Mouse (Mus musculus) intestine, embryonic 16.5 days (tissue): ENCODE measurements around the gene Vstm5. TPM values are rescaled to one million over a fixed set of nuclear protein-coding genes. Genes with fewer than 3 reads are reported as not detected.
A peak's percentile ranks its signal among the peaks of the same experiment; 100 is the strongest.

Experiments
- ATAC-seq: fragments of 200-750 bp; cut with Nextera tagmentation; 2 replicates; pipeline ENCODE4 v1.8.0; 2017; ENCODE audit warnings: moderate TSS enrichment, moderate library complexity
- H3K27ac ChIP-seq: fragments of 300-500 bp; sonication (generic); 2 replicates; pipeline ENCODE4 v1.5.1; 2014; ENCODE audit warnings: mild to moderate bottlenecking, low read length
- H3K27me3 ChIP-seq: fragments of 300-500 bp; sonication (generic); replicated peaks from 2 replicates; pipeline ENCODE4 v1.6.1; 2014; ENCODE audit warnings: low read length, control low read depth, mixed read lengths; ENCODE audit not compliant: control insufficient read depth, insufficient read depth
- H3K36me3 ChIP-seq: fragments of 300-500 bp; sonication (generic); 2 replicates; pipeline ENCODE4 v1.6.1; 2014; ENCODE audit warnings: low read length, control low read depth; ENCODE audit not compliant: control insufficient read depth, insufficient read depth
- H3K4me1 ChIP-seq: fragments of 300-500 bp; sonication (generic); 2 replicates; pipeline ENCODE4 v1.6.1; 2014; ENCODE audit warnings: low read length, control low read depth, mixed read lengths; ENCODE audit not compliant: control insufficient read depth, insufficient read depth
- H3K4me2 ChIP-seq: fragments of 300-500 bp; sonication (generic); 2 replicates; pipeline ENCODE4 v1.6.1; 2014; ENCODE audit warnings: low read depth, low read length, control low read depth
- H3K4me3 ChIP-seq: fragments of 300-500 bp; sonication (generic); 2 replicates; pipeline ENCODE4 v1.5.1; 2014; ENCODE audit warnings: mild to moderate bottlenecking, low read length
- H3K9ac ChIP-seq: fragments of 300-500 bp; sonication (generic); 2 replicates; pipeline ENCODE4 v1.6.1; 2014; ENCODE audit warnings: low read depth, low read length
- H3K9me3 ChIP-seq: fragments of 300-500 bp; sonication (generic); 2 replicates; pipeline ENCODE4 v1.6.1; 2016; ENCODE audit warnings: low read length, control low read depth; ENCODE audit not compliant: control insufficient read depth
- WGBS: fragments of 180-500 bp; shearing (Covaris S2); extraction: QIAGEN DNeasy Blood & Tissue Kit; methylation state at CpG from one replicate; pipeline ENCODE4 v1.1.7; 2014; 5-methylcytosine and 5-hydroxymethylcytosine counted together
- polyA plus RNA-seq: library from polyadenylated mRNA; unstranded; fragments of >200 nt; fragmentation: Nextera tagmentation; extraction: Ambion mirVana; gene quantifications from 2 replicates; pipeline ENCODE4 v1.2.1, GENCODE M21; 2015

Vstm5 gene
- polyA plus RNA-seq, 1 experiment from 2014 or later = 9.2 TPM

- ATAC-seq = peak; percentile 99
- under 1% methylated on average over 57 of the region's 57 CpGs for WGBS
- H3K9me3 ChIP-seq = no peaks in the 10 kb centered on the region
Observed at GRCm38 (mm10) chr9:15279649-15280490, 41.0 kb downstream of the Vstm5 start, which contains the start of gene Med17. Gene Med17 (minus strand): TSS chr9:15279931.

GRCm38 (mm10) chr9:15280491-15280879 is 41.6 kb downstream of the Vstm5 start:
- no peaks in the 10 kb centered on the region for H3K9me3 ChIP-seq
- H3K27me3 ChIP-seq = no peaks in the 10 kb centered on the region
- peaks cover 8% of the 10 kb centered on the region for H3K4me1 ChIP-seq
- H3K4me3 ChIP-seq = peak overlapping the region; percentile 94
- peaks cover 4% of the 10 kb centered on the region; the same call in 1 of the 2 replicates for H3K36me3 ChIP-seq
- H3K27ac ChIP-seq = peak overlapping the region; percentile 14
- H3K9ac ChIP-seq = peak overlapping the region; percentile 98
- peak overlapping the region; percentile 61 for H3K4me2 ChIP-seq
- peak; percentile 12 for ATAC-seq
- WGBS = 47% methylated on average over 5 of the region's 5 CpGs

More at GRCm38 (mm10) chr9:15279649-15280490, 41.0 kb downstream of the Vstm5 start, which contains the start of gene Med17:
- peak within 1 kb of the TSS; percentile 98 for H3K9ac ChIP-seq
- peak within 1 kb of the TSS; percentile 94 for H3K4me3 ChIP-seq
- peak within 1 kb of the TSS; percentile 94 for H3K27ac ChIP-seq
- H3K4me1 ChIP-seq = peaks cover 8% of the 10 kb centered on the region
- no peaks in the 10 kb centered on the region for H3K27me3 ChIP-seq
- H3K36me3 ChIP-seq = peaks cover 7% of the 10 kb centered on the region; the same call in 1 of the 2 replicates
- H3K4me2 ChIP-seq = peak within 1 kb of the TSS; percentile 61

GRCm38 (mm10) chr9:15285443-15285842 is 46.6 kb downstream of the Vstm5 start:
- no peak for ATAC-seq
- H3K27ac ChIP-seq = no peak overlapping the region
- H3K4me2 ChIP-seq = no peak overlapping the region
- H3K36me3 ChIP-seq = no peaks in the 10 kb centered on the region
- peaks cover 4% of the 10 kb centered on the region; the same call in 1 of the 2 replicates for H3K4me1 ChIP-seq
- H3K9me3 ChIP-seq = no peaks in the 10 kb centered on the region
- no peaks in the 10 kb centered on the region for H3K27me3 ChIP-seq
- H3K4me3 ChIP-seq = no peak overlapping the region
- H3K9ac ChIP-seq = no peak overlapping the region
- WGBS = 64% methylated on average over 3 of the region's 3 CpGs

GRCm38 (mm10) chr9:15287846-15288245 is 49.0 kb downstream of the Vstm5 start:
- no peaks in the 10 kb centered on the region for H3K36me3 ChIP-seq
- H3K4me1 ChIP-seq = no peaks in the 10 kb centered on the region
- no peak overlapping the region for H3K4me3 ChIP-seq
- H3K27me3 ChIP-seq = no peaks in the 10 kb centered on the region
- ATAC-seq = no peak
- H3K9me3 ChIP-seq = no peaks in the 10 kb centered on the region
- H3K4me2 ChIP-seq = no peak overlapping the region
- H3K27ac ChIP-seq = no peak overlapping the region
- whole genome bisulfite sequencing = 63% methylated on average over 6 of the region's 6 CpGs
- no peak overlapping the region for H3K9ac ChIP-seq

GRCm38 (mm10) chr9:15288402-15288801 is 49.6 kb downstream of the Vstm5 start:
- ATAC-seq = no peak
- Histone ChIP-seq H3K4me2 (no peak overlapping the region), H3K27me3 (no peaks in the 10 kb centered on the region), H3K36me3 (no peaks in the 10 kb centered on the region), H3K9ac (no peak overlapping the region), H3K4me3 (no peak overlapping the region), H3K4me1 (no peaks in the 10 kb centered on the region), H3K9me3 (no peaks in the 10 kb centered on the region), H3K27ac (no peak overlapping the region)
- 87% methylated on average over 3 of the region's 3 CpGs for WGBS

- no peaks in the 10 kb centered on the region for H3K36me3 ChIP-seq
- 85% methylated on average over 6 of the region's 6 CpGs for WGBS
- H3K27me3 ChIP-seq = no peaks in the 10 kb centered on the region
- ATAC-seq = no peak
- H3K4me1 ChIP-seq = no peaks in the 10 kb centered on the region
- H3K4me3 ChIP-seq = no peak overlapping the region
- no peak overlapping the region for H3K27ac ChIP-seq
- H3K4me2 ChIP-seq = no peak overlapping the region
- H3K9ac ChIP-seq = no peak overlapping the region
- no peaks in the 10 kb centered on the region for H3K9me3 ChIP-seq
Observed at GRCm38 (mm10) chr9:15289251-15289650, 50.4 kb downstream of the Vstm5 start.

- Histone ChIP-seq H3K27me3 (no peaks in the 10 kb centered on the region), H3K4me3 (no peak overlapping the region), H3K9me3 (no peaks in the 10 kb centered on the region), H3K36me3 (no peaks in the 10 kb centered on the region), H3K4me2 (no peak overlapping the region), H3K4me1 (peaks cover 7% of the 10 kb centered on the region), H3K27ac (no peak overlapping the region), H3K9ac (no peak overlapping the region)
- WGBS = 86% methylated on average over 7 of the region's 7 CpGs
- no peak for ATAC-seq
Observed at GRCm38 (mm10) chr9:15297112-15297511, 58.3 kb downstream of the Vstm5 start.

GRCm38 (mm10) chr9:15298451-15298850 is 59.6 kb downstream of the Vstm5 start:
- Histone ChIP-seq H3K9me3 (no peaks in the 10 kb centered on the region), H3K27me3 (no peaks in the 10 kb centered on the region), H3K4me3 (no peak overlapping the region), H3K27ac (no peak overlapping the region), H3K4me1 (peaks cover 7% of the 10 kb centered on the region), H3K4me2 (no peak overlapping the region), H3K9ac (no peak overlapping the region), H3K36me3 (no peaks in the 10 kb centered on the region)
- ATAC-seq = no peak
- WGBS = 13% methylated on average over 2 of the region's 2 CpGs

GRCm38 (mm10) chr9:15300056-15300455 is 61.2 kb downstream of the Vstm5 start:
- Histone ChIP-seq H3K27me3 (no peaks in the 10 kb centered on the region), H3K4me1 (peaks cover 10% of the 10 kb centered on the region), H3K4me3 (no peak overlapping the region), H3K9ac (no peak overlapping the region), H3K4me2 (no peak overlapping the region), H3K9me3 (no peaks in the 10 kb centered on the region), H3K36me3 (no peaks in the 10 kb centered on the region), H3K27ac (no peak overlapping the region)
- no peak for ATAC-seq
- 84% methylated on average over 5 of the region's 5 CpGs for WGBS
